Mouse (Mus musculus) lung, postnatal 0 days (tissue): ENCODE measurements around the gene Zranb3. TPM values are rescaled to one million over a fixed set of nuclear protein-coding genes. Genes with fewer than 3 reads are reported as not detected.
A peak's percentile ranks its signal among the peaks of the same experiment; 100 is the strongest.

Experiments used
- ATAC-seq: fragments of 200-750 bp; cut with Nextera tagmentation; 2 replicates; pipeline ENCODE4 v1.8.0; 2017; ENCODE audit warnings: moderate library complexity
- DNase-seq: peaks from one replicate; pipeline ENCODE4 v3.0.0-alpha.2; 2016; ENCODE audit warnings: low spot score
- H3K27ac ChIP-seq: fragments of 300-500 bp; sonication (generic); 2 replicates; pipeline ENCODE4 v1.5.1; 2014; ENCODE audit warnings: antibody characterized with exemption, mild to moderate bottlenecking, low read length, mixed read lengths
- H3K27me3 ChIP-seq: fragments of 300-500 bp; sonication (generic); replicated peaks from 2 replicates; pipeline ENCODE4 v1.6.1; 2014; ENCODE audit warnings: low read length, mixed read lengths; ENCODE audit not compliant: insufficient read depth
- H3K36me3 ChIP-seq: fragments of 300-500 bp; sonication (generic); 2 replicates; pipeline ENCODE4 v1.6.1; 2014; ENCODE audit warnings: low read length, mixed read lengths; ENCODE audit not compliant: insufficient read depth
- H3K4me1 ChIP-seq: fragments of 300-500 bp; sonication (generic); 2 replicates; pipeline ENCODE4 v1.6.1; 2014; ENCODE audit warnings: antibody characterized with exemption, low read depth, low read length, mixed read lengths; ENCODE audit not compliant: insufficient read depth
- H3K4me2 ChIP-seq: fragments of 300-500 bp; sonication (generic); replicated peaks from 2 replicates; pipeline ENCODE4 v1.6.1; 2014; ENCODE audit warnings: low read depth, mild to moderate bottlenecking, low read length, moderate library complexity, mixed read lengths
- H3K4me3 ChIP-seq: fragments of 300-500 bp; sonication (generic); 2 replicates; pipeline ENCODE4 v1.5.1; 2014; ENCODE audit warnings: low read depth, low read length
- H3K9ac ChIP-seq: fragments of 300-500 bp; sonication (generic); replicated peaks from 2 replicates; pipeline ENCODE4 v1.6.1; 2014; ENCODE audit warnings: low read depth, mild to moderate bottlenecking
- H3K9me3 ChIP-seq: fragments of 300-500 bp; sonication (generic); 2 replicates; pipeline ENCODE4 v1.6.1; 2016; ENCODE audit warnings: low read length, mixed read lengths
- CTCF ChIP-seq: IDR thresholded peaks from 2 replicates; pipeline ENCODE4 v1.5.1; 2016; ENCODE audit warnings: antibody characterized with exemption, mild to moderate bottlenecking
- EP300 ChIP-seq: IDR thresholded peaks from 2 replicates; pipeline ENCODE4 v1.6.1; 2016; ENCODE audit warnings: antibody characterized with exemption, mild to moderate bottlenecking, control low read depth
- WGBS: fragments of 180-500 bp; shearing (Covaris S2); extraction: QIAGEN DNeasy Blood & Tissue Kit; methylation state at CpG from one replicate; pipeline ENCODE4 v1.1.7; 2014; 5-methylcytosine and 5-hydroxymethylcytosine counted together
- polyA plus RNA-seq: library from polyadenylated mRNA; unstranded; fragments of >200 nt; fragmentation: Nextera tagmentation; extraction: Ambion mirVana; gene quantifications from 2 replicates; pipeline ENCODE4 v1.2.1, GENCODE M21; 2015

Zranb3 gene
- polyA plus RNA-seq, 1 experiment from 2014 or later = 1.0 TPM

- Histone ChIP-seq H3K36me3 (no peaks in the 10 kb centered on the region), H3K4me1 (no peaks in the 10 kb centered on the region; the same call in 1 of the 2 replicates), H3K9ac (no peak overlapping the region), H3K27me3 (no peaks in the 10 kb centered on the region), H3K4me2 (no peak overlapping the region), H3K27ac (no peak overlapping the region), H3K9me3 (no peaks in the 10 kb centered on the region), H3K4me3 (no peak overlapping the region)
- ATAC-seq (no peak), DNase-seq (no peak)
- 72% methylated on average over 3 of the region's 3 CpGs for WGBS
- TF ChIP-seq CTCF (no peak), EP300 (no peak)
Measured at GRCm38 (mm10) chr1:127988246-127988645, 114.6 kb downstream of the Zranb3 start.

- DNase-seq (no peak), ATAC-seq (no peak)
- no peaks in the 10 kb centered on the region for H3K36me3 ChIP-seq
- H3K27me3 ChIP-seq = no peaks in the 10 kb centered on the region
- 58% methylated on average over 3 of the region's 3 CpGs for WGBS
- no peak overlapping the region for H3K27ac ChIP-seq
- 0 out of 2 replicates have a peak, but pooled peaks cover 3% of the 10 kb centered on the region for H3K4me1 ChIP-seq
- H3K9me3 ChIP-seq = no peaks in the 10 kb centered on the region
- no peak overlapping the region for H3K4me3 ChIP-seq
- no peak overlapping the region for H3K9ac ChIP-seq
- no peak for TF ChIP-seq CTCF
- TF ChIP-seq EP300 = no peak
- H3K4me2 ChIP-seq = no peak overlapping the region
Measured at GRCm38 (mm10) chr1:127985391-127985790, 117.5 kb downstream of the Zranb3 start.

- no peaks in the 10 kb centered on the region for H3K36me3 ChIP-seq
- no peak overlapping the region for H3K9ac ChIP-seq
- no peaks in the 10 kb centered on the region for H3K27me3 ChIP-seq
- 0 out of 2 replicates have a peak, but pooled peaks cover 3% of the 10 kb centered on the region for H3K4me1 ChIP-seq
- TF ChIP-seq CTCF = no peak
- TF ChIP-seq EP300 = peak; percentile 91
- DNase-seq = peak; percentile 70
- peak; percentile 80 for ATAC-seq
- no peak overlapping the region for H3K4me2 ChIP-seq
- H3K9me3 ChIP-seq = no peaks in the 10 kb centered on the region
- H3K4me3 ChIP-seq = no peak overlapping the region
- H3K27ac ChIP-seq = peak overlapping the region; percentile 62; the same call in 1 of the 2 replicates
- WGBS = 70% methylated on average over 5 of the region's 5 CpGs
Measured at GRCm38 (mm10) chr1:127983274-127983993, 119.4 kb downstream of the Zranb3 start.

- TF ChIP-seq EP300 = no peak
- no peak for TF ChIP-seq CTCF
- DNase-seq (no peak), ATAC-seq (peak; percentile 59)
- no peaks in the 10 kb centered on the region for H3K27me3 ChIP-seq
- H3K36me3 ChIP-seq = no peaks in the 10 kb centered on the region
- no peak overlapping the region for H3K4me2 ChIP-seq
- H3K27ac ChIP-seq = peak overlapping the region; percentile 59
- no peak overlapping the region for H3K9ac ChIP-seq
- WGBS = 36% methylated on average over 3 of the region's 3 CpGs
- no peaks in the 10 kb centered on the region for H3K9me3 ChIP-seq
- no peak overlapping the region for H3K4me3 ChIP-seq
- H3K4me1 ChIP-seq = 0 out of 2 replicates have a peak, but pooled peaks cover 3% of the 10 kb centered on the region
Measured at GRCm38 (mm10) chr1:127982268-127982667, 120.6 kb downstream of the Zranb3 start.

GRCm38 (mm10) chr1:127980911-127981559, 121.8 kb downstream of the Zranb3 start:
- Histone ChIP-seq H3K4me1 (0 out of 2 replicates have a peak, but pooled peaks cover 3% of the 10 kb centered on the region), H3K9ac (no peak overlapping the region), H3K4me2 (no peak overlapping the region), H3K27me3 (no peaks in the 10 kb centered on the region), H3K4me3 (no peak overlapping the region), H3K27ac (no peak overlapping the region), H3K9me3 (no peaks in the 10 kb centered on the region), H3K36me3 (no peaks in the 10 kb centered on the region)
- TF ChIP-seq EP300 = no peak
- 0 out of 2 replicates have a peak, but pooled peaks have one; percentile 13 for TF ChIP-seq CTCF
- WGBS = 56% methylated on average over 2 of the region's 2 CpGs
- DNase-seq (no peak), ATAC-seq (no peak)

- DNase-seq (no peak), ATAC-seq (no peak)
- no peak overlapping the region for H3K4me2 ChIP-seq
- H3K4me3 ChIP-seq = no peak overlapping the region
- no peaks in the 10 kb centered on the region for H3K36me3 ChIP-seq
- no peaks in the 10 kb centered on the region for H3K27me3 ChIP-seq
- no peak overlapping the region for H3K27ac ChIP-seq
- H3K4me1 ChIP-seq = 0 out of 2 replicates have a peak, but pooled peaks cover 3% of the 10 kb centered on the region
- no peak overlapping the region for H3K9ac ChIP-seq
- WGBS = 56% methylated on average over 1 of the region's 1 CpGs
- TF ChIP-seq CTCF (no peak), EP300 (no peak)
- no peaks in the 10 kb centered on the region for H3K9me3 ChIP-seq
Measured at GRCm38 (mm10) chr1:127978125-127978524, 124.7 kb downstream of the Zranb3 start.
